Comparison of ENCODE assay signal across 15 mouse cellular contexts in genomic region chr8:111877711-111878110, GRCm38 (mm10). TPM values are rescaled to one million over a fixed set of nuclear protein-coding genes. Genes with fewer than 3 reads are reported as not detected.
DNase-seq lines count a peak whose midpoint lies in the region; TF ChIP-seq lines count a peak whose summit lies in the region.
"Had no signal": no experiment of that assay in that cellular context is flagged by ENCODE, and none has a peak within 500 bp of the region (broad histone marks: within the 10 kb centered on the region; RNA-seq: fewer than 3 reads in every experiment).

No protein-coding gene starts in this region.

- peaks cover 4% of the 10 kb centered on the region; the same call in 1 of the 2 replicates for H3K4me1 ChIP-seq in testis, adult 2 months (ENCODE audit: control insufficient read depth, insufficient read depth, low read length)
- peaks cover 8% of the 10 kb centered on the region; the same call in 1 of the 2 replicates for H3K4me1 ChIP-seq in heart, embryonic 10.5 days

- WGBS in heart, embryonic 10.5 days: 68% methylated on average over 9 of the region's 9 CpGs

- H3K27me3 ChIP-seq in testis, adult 2 months (ENCODE audit: control insufficient read depth, insufficient read depth, low read length): no peaks in the 10 kb centered on the region
- H3K27me3 ChIP-seq in splenic B cell, adult 2 months (ENCODE audit: control insufficient read depth, insufficient read depth, low read length, poor library complexity, severe bottlenecking): no peaks in the 10 kb centered on the region; the same call in 1 of the 2 replicates
- no peaks in the 10 kb centered on the region for H3K27me3 ChIP-seq in heart, embryonic 10.5 days (ENCODE audit: insufficient read depth, poor library complexity, severe bottlenecking)
- H3K27me3 ChIP-seq: kidney, embryonic 15.5 days; limb, embryonic 13.5 days; Patski had no signal

- DNase-seq in cerebellum, adult 9-11 months: peak; percentile 54
- DNase-seq in cerebellum, postnatal 14 days: no peak
- DNase-seq in testis, postnatal 10 days (ENCODE audit: low spot score): no peak
- DNase-seq in T-cell, adult 2 months (ENCODE audit: low spot score): peak; percentile 20
- DNase-seq in splenic B cell, adult 2 months (ENCODE audit: low read depth, low spot score): peak; percentile 54
- no peak for DNase-seq in kidney, postnatal 14 days
- DNase-seq in heart, embryonic 10.5 days (ENCODE audit: low spot score): no peak
- DNase-seq: heart, postnatal 36 days; lung, adult 2 months; spleen, adult 18-20 months had no signal

- H3K27ac ChIP-seq in testis, adult 2 months (ENCODE audit: control insufficient read depth, insufficient read depth, low read depth, low read length): 0 out of 2 replicates have a peak overlapping the region, but pooled peaks have one; percentile 19
- H3K27ac ChIP-seq in heart, embryonic 10.5 days: no peak overlapping the region
- H3K27ac ChIP-seq: hindbrain, postnatal 0 days; kidney, embryonic 15.5 days; limb, embryonic 13.5 days had no signal

- TF ChIP-seq CTCF in testis, adult 2 months (IDR thresholded peaks at IDR 0.05; ENCODE audit: control insufficient read depth, insufficient read depth, insufficient replicate concordance, low read depth, low read length): no peak

- no peak for TF ChIP-seq POLR2A in testis, adult 2 months (IDR thresholded peaks at IDR 0.05; ENCODE audit: control insufficient read depth, low read depth, low read length)

- no peaks in the 10 kb centered on the region for H3K36me3 ChIP-seq in testis, adult 2 months (ENCODE audit: control insufficient read depth, insufficient read depth, low read length)
- H3K36me3 ChIP-seq in splenic B cell, adult 2 months (ENCODE audit: control insufficient read depth, insufficient read depth, low read length, poor library complexity, severe bottlenecking): no peaks in the 10 kb centered on the region
- no peaks in the 10 kb centered on the region for H3K36me3 ChIP-seq in heart, embryonic 10.5 days
- H3K36me3 ChIP-seq: kidney, embryonic 15.5 days had no signal

- peak overlapping the region; percentile 65 for H3K4me3 ChIP-seq in testis, adult 2 months (ENCODE audit: control insufficient read depth, low read depth, low read length)
- H3K4me3 ChIP-seq in heart, embryonic 10.5 days: no peak overlapping the region
- H3K4me3 ChIP-seq: kidney, embryonic 15.5 days; limb, embryonic 13.5 days had no signal

- H3K9me3 ChIP-seq in heart, embryonic 10.5 days: no peaks in the 10 kb centered on the region
- H3K9me3 ChIP-seq: kidney, embryonic 15.5 days; limb, embryonic 13.5 days had no signal

RNA-seq across cellular contexts. Expression of gene Tmem170, which starts 1.2 kb away (rescaled TPM):
- polyA plus RNA-seq in testis, adult 2 months (2012; rRNA removed): 7.0 and 9.1 TPM in 2 replicates
- polyA plus RNA-seq in heart, embryonic 10.5 days (2016; fragmentation: Nextera tagmentation; extraction: Ambion mirVana): 5.1 and 7.4 TPM in 2 replicates

RNA-seq across cellular contexts. Expression of gene Cfdp1, which starts 23.6 kb away (rescaled TPM):
- 9.7 and 12.5 TPM in 2 replicates for polyA plus RNA-seq in testis, adult 2 months (2012; rRNA removed)
- polyA plus RNA-seq in heart, embryonic 10.5 days (2016; fragmentation: Nextera tagmentation; extraction: Ambion mirVana): 155 and 217 TPM in 2 replicates

RNA-seq across cellular contexts. Expression of gene Chst5, which starts 32.5 kb away (rescaled TPM):
- 0.60 and 0.69 TPM in 2 replicates for polyA plus RNA-seq in testis, adult 2 months (2012; rRNA removed)
- 0.91 and 2.9 TPM in 2 replicates for polyA plus RNA-seq in heart, embryonic 10.5 days (2016; fragmentation: Nextera tagmentation; extraction: Ambion mirVana)
- polyA plus RNA-seq: Patski had no signal

RNA-seq across cellular contexts. Expression of gene Tmem231, which starts 56.0 kb away (rescaled TPM):
- polyA plus RNA-seq in testis, adult 2 months (2012; rRNA removed): 17.9 and 18.6 TPM in 2 replicates
- polyA plus RNA-seq in heart, embryonic 10.5 days (2016; fragmentation: Nextera tagmentation; extraction: Ambion mirVana): 6.2 and 8.2 TPM in 2 replicates

Comparison
In these comparisons a context has a peak if more than half of its experiments do, and no peak if none do; other contexts are left out.
1. DNase-seq: peak in cerebellum, adult 9-11 months (single experiment), T-cell, adult 2 months (single experiment) and splenic B cell, adult 2 months (single experiment); none in cerebellum, postnatal 14 days (0 of 2), testis, postnatal 10 days (single experiment), kidney, postnatal 14 days (single experiment) and heart, embryonic 10.5 days (single experiment).
2. RNA of gene Cfdp1, which starts 23.6 kb away (polyA plus RNA-seq): 155 to 217 TPM in heart, embryonic 10.5 days; 9.7 to 12.5 TPM in testis, adult 2 months; every median in the first group is over 10 times any median in the second.